Mouse (Mus musculus) heart, adult 8-10 months (tissue): ENCODE results near the gene Car5a. TPM values are rescaled to one million over a fixed set of nuclear protein-coding genes. Genes with fewer than 3 reads are reported as not detected.
A peak's percentile ranks its signal among the peaks of the same experiment; 100 is the strongest.

Source experiments
- DNase-seq: peaks from one replicate; pipeline ENCODE4 v3.0.0; 2022; ENCODE audit warnings: low spot score
- total RNA-seq, 4 experiments: library from RNA; stranded (reverse); gene quantifications; 2 replicates each; pipeline ENCODE4 v1.2.4; 2022

The Car5a gene
- total RNA-seq, 4 experiments from 2014 or later: 0.23 TPM; not detected in 3

DNA sequence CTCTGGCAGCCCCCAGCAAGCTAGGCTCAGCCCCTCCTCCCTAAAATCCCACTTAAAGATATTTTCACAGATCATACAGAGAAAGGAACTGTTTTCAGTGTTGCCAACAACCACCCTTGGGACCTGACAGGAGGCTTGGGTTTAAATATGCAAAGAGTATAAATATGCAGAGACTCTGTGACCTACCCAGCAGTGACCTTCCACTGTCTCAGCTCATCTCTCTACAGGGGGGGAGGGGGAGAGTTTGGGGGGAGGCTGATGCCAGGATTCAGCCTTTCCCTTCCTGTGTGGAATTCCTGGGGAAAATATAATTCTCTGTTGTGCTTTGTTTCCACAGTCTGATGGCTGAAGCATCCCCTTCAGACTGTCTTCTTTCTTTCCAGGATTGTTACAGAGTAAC lies 9.8 kb downstream of the Car5a start:
- no peak for DNase-seq

DNA sequence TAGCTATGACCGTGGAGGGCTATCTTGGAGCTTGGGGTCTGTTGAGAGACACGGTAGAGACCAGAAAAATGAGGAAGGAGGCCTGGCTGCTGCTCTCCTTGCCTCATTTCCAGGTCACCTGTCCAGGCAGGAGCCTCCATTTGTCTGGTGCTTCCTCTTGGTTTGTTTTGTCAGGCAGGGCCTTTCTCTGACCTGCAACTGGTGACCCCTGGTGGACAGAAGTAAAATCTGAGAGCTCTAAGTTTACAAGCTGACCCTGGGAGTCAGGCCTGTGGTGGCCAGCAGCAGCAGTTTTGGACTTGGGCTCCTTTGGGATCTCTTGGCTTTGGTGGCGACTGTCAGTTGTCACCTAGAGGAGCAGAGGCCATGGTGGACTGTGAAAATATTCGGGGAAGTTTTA lies 10.2 kb downstream of the Car5a start:
- DNase-seq: peak; percentile 53

- DNase-seq: no peak
Observed at GRCm38 (mm10) chr8:121932668-121933520, 11.8 kb downstream of the Car5a start.

DNA sequence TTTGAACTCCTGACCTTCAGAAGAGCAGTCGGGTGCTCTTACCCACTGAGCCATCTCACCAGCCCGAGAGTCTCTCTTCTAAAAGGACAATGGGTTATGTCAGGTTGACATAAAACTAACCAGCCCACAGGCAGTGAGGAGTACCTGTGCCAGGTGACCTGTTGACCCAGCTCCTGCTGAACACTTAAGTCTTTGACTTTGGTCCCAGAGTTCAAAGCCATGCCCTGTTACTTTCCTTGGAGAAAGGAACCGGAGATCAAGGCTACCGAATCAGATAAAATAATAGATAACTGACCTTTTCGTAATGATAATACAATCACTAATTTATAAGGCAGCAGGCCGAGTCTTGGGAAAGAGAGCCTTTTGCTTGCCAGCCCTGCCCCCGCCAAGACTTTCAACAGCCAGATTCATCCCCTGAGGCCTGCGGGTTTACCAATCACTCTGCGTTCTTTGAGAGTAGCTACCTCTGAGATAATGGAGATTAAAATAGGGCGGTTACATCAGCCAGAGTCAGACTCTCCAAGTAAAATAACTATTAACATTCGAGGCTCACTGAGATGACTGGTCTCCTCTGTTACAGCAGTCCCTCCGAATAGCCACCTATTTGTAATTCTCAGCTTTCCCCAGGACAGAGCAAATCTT lies 12.6 kb downstream of the Car5a start:
- peak; percentile 46 for DNase-seq

GRCm38 (mm10) chr8:121931571-121931970 lies 13.1 kb downstream of the Car5a start:
- DNase-seq: no peak

- no peak for DNase-seq
Observed at GRCm38 (mm10) chr8:121930047-121930446, 14.7 kb downstream of the Car5a start.

DNA sequence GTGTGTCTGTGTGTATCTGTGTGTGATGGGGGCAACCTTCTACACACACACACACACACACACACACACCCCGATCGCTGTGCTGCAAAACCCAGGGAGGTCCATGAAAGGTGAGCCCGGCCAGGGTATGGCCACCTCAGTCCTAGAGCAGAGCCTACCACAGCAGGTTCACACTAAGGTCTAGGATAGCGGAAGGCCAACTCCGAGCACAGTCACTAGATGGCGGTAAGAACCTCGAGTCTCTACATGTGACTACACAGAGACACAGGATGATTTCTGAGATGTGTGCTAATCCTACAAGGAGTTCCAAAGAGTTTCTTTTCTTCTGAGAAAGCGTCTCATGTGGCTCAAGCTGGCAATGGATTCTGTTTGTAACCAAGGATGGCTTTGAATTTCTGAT lies 17.4 kb downstream of the Car5a start:
- DNase-seq: no peak

GRCm38 (mm10) chr8:121926266-121926665 lies 18.4 kb downstream of the Car5a start:
- no peak for DNase-seq

DNA sequence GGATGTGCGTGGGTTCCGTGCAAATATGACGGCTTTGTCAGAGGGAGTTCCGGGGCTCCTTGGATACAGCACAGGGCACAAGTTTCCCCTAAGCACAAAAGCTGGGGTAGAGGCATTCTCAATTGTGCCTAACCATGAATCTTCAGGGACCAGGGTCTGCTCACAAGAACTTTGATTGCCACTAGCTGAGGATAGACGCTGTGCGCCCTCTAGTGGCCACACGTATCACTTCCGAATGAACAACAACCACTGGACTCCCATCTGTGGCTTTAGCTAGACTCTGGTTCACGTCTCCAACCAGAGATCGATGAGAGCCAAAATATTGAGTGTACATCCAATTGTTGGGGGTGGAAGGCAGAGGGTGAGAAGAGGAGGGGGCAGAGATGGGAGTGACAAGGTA lies 19.1 kb downstream of the Car5a start:
- peak; percentile 74 for DNase-seq

- DNase-seq: no peak
Observed at GRCm38 (mm10) chr8:121924681-121925080, 20.0 kb downstream of the Car5a start.

GRCm38 (mm10) chr8:121922101-121922500 lies 22.6 kb downstream of the Car5a start:
- peak; percentile 48 for DNase-seq

DNA sequence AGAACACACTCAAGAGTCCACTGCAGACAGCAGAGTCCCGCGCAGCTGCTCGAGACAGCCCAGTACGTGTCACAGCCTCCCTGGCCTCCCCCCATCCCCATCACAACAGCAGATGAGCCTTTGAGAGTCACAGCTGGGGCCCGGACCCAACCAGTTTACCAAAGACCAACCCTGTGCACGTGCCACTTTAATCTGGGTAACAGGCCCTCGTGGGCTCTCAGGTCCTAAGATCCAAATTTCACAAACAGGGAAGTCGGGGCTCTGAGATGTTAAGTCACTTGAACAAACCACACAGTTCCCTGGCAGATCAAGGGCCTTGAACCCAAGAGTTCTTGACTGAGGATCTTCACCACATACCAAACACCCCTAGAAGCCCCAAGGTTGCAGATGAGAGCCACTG lies 23.1 kb downstream of the Car5a start:
- DNase-seq: no peak

GRCm38 (mm10) chr8:121919731-121920130 lies 25.0 kb downstream of the Car5a start:
- DNase-seq: no peak

DNA sequence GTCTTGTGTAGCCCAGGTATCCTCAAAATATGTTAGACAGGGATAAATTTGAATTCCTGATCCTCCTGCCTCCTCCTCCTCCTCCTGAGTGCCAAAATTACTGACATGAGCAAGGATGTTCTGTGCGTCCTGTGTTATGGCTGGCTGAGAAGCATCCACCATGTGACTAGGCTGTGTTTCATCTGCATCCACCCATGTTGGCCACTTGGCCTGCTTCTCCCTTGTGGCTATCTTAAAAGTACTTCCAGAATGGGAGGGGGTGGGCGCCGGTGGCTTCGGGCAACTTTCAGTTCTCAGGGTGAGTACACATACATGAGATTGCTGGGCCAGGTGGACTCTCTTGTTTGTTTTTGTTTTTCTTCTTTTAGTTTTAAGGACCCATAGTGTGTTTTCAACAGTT lies 25.5 kb downstream of the Car5a start:
- no peak for DNase-seq

- DNase-seq: no peak
Observed at GRCm38 (mm10) chr8:121913378-121913777, 31.3 kb downstream of the Car5a start.

DNA sequence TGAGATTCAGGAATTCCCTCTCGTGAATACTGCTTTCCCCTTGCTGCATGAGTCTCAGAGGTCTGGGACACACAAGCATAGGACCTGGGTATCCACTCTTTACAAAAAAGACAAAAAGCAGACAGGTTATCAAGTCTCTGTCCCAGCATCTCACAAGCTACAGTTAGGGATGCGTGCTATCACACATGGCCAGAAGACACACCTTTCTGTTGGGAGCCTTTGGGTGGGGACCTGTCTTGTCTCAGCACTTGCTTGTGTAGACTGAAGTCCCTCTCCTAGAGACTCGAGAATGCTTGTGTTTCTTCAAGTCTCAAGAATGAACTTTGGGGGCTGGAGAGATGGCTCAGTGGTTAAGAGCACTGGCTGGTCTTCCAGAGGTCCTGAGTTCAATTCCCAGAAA lies 31.9 kb downstream of the Car5a start:
- DNase-seq: no peak

- DNase-seq: no peak
Observed at GRCm38 (mm10) chr8:121911987-121912386, 32.7 kb downstream of the Car5a start.

GRCm38 (mm10) chr8:121911400-121911799 lies 33.3 kb downstream of the Car5a start:
- DNase-seq: no peak

DNA sequence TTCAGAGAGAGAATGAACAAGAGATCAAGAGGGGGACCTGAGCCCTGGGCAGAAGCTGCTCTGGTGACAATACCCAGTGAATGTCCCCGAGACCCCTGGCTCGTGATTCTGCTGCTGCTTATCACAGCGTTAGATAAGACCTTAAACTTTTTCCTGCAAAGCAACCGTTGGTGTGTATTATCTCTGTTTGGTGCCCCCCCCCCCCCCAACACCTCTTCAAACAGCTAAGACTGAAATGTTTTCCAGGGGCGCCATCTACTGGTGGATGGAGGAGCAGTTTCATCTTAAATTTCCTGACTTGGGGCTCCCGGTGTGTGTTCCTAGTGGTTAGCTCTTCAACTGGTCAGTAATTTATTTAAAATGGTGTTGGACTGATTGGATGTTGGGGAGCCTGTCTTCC lies 35.0 kb downstream of the Car5a start:
- DNase-seq: peak; percentile 70

GRCm38 (mm10) chr8:121909148-121909541 lies 35.6 kb downstream of the Car5a start:
- no peak for DNase-seq

DNA sequence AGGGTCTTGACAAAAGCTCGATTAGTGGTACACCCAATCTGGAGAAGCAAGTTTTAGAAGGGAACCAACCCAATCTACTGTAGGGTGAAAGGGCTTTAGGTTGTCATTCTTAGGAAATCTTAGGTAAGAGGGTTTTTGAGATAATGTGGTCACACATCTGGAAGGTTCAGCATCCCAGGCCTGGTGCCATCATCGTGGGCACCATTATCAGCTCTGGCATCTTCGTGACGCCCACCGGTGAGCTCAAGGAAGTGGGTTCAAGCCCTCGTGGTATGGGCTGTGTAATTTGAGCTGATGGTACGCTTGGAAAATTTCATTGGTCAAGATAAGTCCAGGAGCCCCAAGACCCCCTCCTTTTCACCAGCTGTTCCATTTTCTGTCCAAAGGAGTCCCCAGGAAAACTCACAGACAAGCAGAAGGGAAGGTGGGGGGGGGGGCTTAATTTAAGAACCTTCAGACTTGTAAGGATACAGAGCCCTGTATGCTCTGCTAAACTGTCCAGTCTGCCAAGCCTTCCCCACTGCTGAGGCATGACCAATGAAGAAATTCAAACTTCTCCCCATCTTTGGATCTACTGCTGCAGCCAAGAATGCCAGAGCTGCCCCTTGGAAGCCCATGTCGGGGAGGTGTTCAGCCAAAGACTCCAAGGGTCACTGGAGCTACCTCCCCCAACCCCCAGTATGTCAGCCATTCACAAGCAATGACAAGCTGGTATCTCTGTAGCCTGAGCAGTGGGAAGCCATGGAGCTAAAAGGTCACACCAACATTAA lies 36.1 kb downstream of the Car5a start:
- DNase-seq: no peak

DNA sequence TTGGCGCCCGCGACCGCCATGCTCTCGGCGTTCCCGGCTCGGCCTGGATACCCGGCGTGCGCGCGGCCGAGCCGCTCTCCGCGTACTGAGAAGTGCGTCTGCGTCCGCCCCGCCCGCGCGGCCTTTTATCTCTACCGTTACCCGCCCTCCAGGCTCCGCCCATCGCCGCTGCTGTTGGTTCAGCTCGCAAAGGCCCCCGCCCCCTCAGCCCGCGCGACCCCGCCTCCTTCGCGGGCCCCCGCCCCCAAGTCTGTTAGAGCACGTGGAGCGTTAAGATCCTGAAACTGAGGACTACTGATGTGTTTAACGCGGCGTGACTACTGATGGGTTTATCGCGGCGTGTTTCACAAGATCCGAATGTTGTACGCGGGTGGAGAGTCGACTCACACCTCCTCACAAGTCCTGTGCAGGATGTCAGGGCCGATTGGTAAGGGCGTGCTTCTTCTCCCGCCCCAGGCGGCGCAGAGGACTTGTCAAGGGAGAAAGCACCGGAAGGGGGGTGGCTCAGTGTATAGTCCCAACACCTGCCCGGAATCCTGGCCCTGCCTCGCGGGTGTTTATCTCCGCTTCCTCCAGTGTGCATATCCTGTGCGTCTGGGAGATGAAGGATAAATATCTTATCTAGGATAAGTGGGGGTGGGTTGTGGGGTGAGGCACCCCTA lies 37.0 kb downstream of the Car5a start, which contains the start of gene Slc7a5:
Gene Slc7a5, minus strand, starts transcription at position 108 of the 662 bp plus-strand sequence.
- peak; percentile 93 for DNase-seq
